Mouse (Mus musculus) right cerebral cortex, postnatal 36 days (tissue): ENCODE measurements around the gene Gm20425.

ENCODE experiments used
- DNase-seq, 2 experiments: peaks; one replicate each; pipeline ENCODE4 v3.0.0; 2022; ENCODE audit warnings: low spot score in 2 of 2, mixed read lengths in 1 of 2

Gene Gm20425

GRCm38 (mm10) chr9:103230151-103230951, at the start of gene Gm20425, which contains the start of gene Trf:
Gm20425 (minus strand) TSS chr9:103230307.
Trf (minus strand) TSS chr9:103230444.
- DNase-seq, result peak; percentile 30 to 38

- DNase-seq, result no peak
Observed at GRCm38 (mm10) chr9:103276876-103277275, 46.8 kb upstream of the Gm20425 start.

GRCm38 (mm10) chr9:103275676-103276075, 45.6 kb upstream of the Gm20425 start:
- no peak for DNase-seq

- DNase-seq, result no peak
Observed at GRCm38 (mm10) chr9:103274819-103275218, 44.7 kb upstream of the Gm20425 start.

GRCm38 (mm10) chr9:103271104-103271503, 41.0 kb upstream of the Gm20425 start:
- DNase-seq, result no peak

GRCm38 (mm10) chr9:103265778-103266177, 35.7 kb upstream of the Gm20425 start:
- DNase-seq, result no peak

GRCm38 (mm10) chr9:103252906-103253305, 22.8 kb upstream of the Gm20425 start:
- DNase-seq, result no peak

GRCm38 (mm10) chr9:103248618-103249017, 18.5 kb upstream of the Gm20425 start:
- no peak for DNase-seq

- no peak for DNase-seq
Observed at GRCm38 (mm10) chr9:103246526-103247168, 16.5 kb upstream of the Gm20425 start.

GRCm38 (mm10) chr9:103243640-103244039, 13.5 kb upstream of the Gm20425 start:
- DNase-seq, result no peak

- DNase-seq, result no peak
Observed at GRCm38 (mm10) chr9:103241206-103241605, 11.1 kb upstream of the Gm20425 start.

GRCm38 (mm10) chr9:103239471-103239870, 9.4 kb upstream of the Gm20425 start:
- no peak for DNase-seq

- DNase-seq, result no peak
Observed at GRCm38 (mm10) chr9:103234565-103235165, 4.6 kb upstream of the Gm20425 start.

GRCm38 (mm10) chr9:103234059-103234458, 4.0 kb upstream of the Gm20425 start:
- no peak for DNase-seq

GRCm38 (mm10) chr9:103233006-103233395, 2.9 kb upstream of the Gm20425 start:
- no peak for DNase-seq

GRCm38 (mm10) chr9:103232232-103233005, 2.3 kb upstream of the Gm20425 start:
- DNase-seq, result no peak

- DNase-seq, result no peak
Observed at GRCm38 (mm10) chr9:103229037-103229867, 855 bp downstream of the Gm20425 start.

- DNase-seq, result no peak
Observed at GRCm38 (mm10) chr9:103228370-103229003, 1.6 kb downstream of the Gm20425 start.

- no peak for DNase-seq
Observed at GRCm38 (mm10) chr9:103227760-103228159, 2.3 kb downstream of the Gm20425 start.

GRCm38 (mm10) chr9:103226806-103227205, 3.3 kb downstream of the Gm20425 start:
- DNase-seq, result no peak
